Mouse (Mus musculus) retina, postnatal 1 day (tissue): Measurements from ENCODE around the gene Eml2.
A peak's percentile ranks its signal among the peaks of the same experiment; 100 is the strongest.
"Not testable (repeated sequence)": the region's sequence is repeated elsewhere in the genome, so short reads cannot be mapped to it uniquely, and the experiment has no call there.

Experiments used
- DNase-seq: peaks from one replicate; pipeline ENCODE4 v3.0.0-alpha.2; 2012

Gene Eml2

DNA sequence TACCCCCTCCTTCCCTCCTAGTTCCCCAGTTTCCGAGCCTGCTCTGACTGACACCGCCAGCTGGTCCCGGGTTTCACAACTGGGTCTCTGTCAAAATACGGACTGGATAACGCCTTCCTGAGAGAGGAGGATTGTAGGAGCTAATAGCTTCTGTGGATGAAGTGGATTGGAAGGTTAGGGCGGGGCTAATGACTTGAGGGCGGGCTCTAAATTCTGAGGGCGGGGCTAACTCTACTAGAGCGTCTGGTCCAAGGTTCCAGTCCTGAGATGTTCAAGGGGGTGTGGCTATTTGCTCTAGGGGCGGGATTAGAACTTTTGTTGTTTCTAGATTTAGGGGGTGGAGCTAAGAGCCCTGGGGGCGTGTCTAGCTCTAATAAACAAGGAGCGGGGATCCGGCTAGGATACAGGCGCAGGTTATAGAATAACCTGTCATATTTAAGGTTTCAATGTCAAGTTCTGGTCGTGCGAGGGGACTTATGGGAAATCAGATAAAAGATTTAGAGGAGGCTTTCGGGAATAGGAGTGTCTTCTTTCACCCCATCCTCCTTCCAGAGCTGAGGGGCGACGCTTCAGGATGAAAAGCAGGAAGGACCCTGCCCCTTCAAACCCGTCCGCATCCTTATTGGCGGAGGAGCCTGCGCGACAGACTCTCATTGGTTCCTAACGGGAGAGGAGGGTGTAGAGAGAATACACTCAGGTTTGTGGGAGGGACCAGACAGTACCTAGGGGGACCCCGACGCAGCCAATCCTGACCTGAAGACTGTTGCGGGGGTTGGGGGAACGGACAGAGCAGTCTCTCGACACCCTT lies at the start of gene Eml2:
Gene Eml2, plus strand, starts transcription at position 714 of the 808 bp plus-strand sequence.
- DNase-seq = peak; percentile 86

DNA sequence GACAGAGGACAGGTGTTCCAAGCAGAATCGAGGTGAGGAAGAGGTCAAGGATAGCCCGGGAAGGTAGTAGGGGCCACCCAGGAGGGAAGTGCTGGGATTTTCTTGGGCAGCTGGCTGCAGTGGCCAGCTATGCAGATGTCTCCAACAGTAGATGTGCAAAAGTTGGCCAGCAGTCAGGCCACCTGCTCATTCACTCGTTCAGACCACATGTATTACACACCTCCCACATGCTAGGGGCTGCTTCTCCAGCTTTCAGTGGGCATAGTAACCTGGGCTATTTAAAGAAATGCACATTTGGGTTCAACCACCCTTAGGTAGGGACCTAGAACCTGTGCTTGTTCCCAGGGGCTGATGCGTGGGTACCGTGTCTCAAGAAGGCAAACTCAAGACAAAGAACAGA lies 48.5 kb upstream of the Eml2 start:
- no peak for DNase-seq

DNA sequence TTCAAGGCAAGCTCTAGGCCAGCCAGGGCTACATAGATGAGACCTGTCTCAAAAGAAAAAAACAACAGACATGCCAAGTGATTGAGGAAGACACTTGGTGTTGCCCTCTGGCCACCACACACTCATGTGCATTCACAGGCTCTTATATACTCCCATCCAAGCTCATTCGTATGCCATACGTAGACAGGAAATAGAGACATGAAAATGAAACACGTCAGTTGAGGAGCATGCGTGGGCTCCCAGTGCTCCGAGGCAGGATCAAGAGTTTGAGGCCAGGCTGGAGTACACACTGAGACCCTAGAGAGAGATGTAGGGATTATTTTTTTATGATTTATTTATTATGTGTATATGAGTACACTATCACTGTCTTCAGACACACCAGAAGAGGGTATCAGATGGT lies 46.8 kb upstream of the Eml2 start:
- no peak for DNase-seq

DNA sequence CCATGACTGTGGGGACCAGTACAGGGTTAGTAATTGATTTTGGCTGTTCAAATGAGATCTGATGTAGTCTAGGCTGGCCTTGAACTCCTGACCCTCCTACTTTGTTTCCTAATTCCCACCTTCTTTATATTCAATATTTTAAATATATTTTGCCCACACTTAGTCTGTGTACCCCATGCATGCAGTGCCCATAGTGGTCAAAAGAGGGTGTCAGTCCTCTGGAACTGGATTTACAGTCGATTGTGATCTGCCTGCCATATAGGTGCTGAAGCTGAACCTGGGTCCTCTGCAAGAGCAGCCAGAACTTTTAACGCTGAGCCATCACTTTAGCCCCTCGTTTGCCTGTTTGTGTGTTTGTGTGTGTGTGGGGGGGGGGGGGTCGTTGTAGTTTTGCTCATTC lies 45.6 kb upstream of the Eml2 start:
- peak; percentile 16 for DNase-seq

DNA sequence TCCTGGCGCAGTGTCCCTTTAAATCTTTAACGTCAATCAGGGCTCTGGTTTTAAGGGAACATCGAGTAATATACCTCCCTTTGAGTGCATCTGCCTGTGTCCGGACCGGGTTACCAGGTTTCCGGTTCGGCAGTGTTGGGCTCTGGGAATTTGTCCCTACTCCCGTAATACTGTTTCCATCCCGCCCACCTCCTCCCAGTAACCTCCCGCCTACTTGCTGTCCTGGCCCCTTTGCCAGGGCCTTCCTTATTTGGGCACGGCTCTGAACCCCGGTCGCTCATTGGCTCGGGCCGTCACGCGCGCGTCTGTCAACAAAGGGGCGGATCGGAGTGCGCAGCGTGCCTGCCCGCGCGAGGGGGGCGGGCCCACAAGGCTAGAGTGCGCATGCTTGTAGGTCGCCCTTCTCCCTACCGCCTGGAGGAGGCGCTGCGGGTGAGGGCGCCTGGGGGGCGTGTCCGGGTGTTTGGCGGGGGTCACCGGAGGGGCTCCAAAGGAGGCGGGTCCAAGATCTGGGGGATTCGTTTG lies 44.8 kb upstream of the Eml2 start:
- peak; percentile 99 for DNase-seq

DNA sequence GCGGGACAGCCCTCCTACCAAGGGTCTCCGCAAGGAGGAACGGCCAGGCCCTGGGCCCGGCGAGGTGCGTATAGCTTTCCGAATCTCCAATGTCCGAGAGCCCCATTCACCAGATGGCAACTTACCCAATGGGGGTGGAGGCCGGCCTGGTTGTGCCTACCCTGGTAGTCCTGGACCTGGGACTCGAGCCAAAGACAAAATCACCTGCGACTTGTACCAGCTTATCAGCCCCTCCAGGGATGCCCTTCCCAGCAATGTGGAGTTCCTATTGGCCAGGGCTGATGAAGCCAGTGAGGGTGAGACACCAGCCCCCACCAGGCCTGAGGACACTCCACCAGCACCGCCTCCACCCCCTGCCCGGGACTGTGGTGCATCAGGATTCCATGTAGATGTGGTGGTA lies 40.1 kb upstream of the Eml2 start:
- no peak for DNase-seq

DNA sequence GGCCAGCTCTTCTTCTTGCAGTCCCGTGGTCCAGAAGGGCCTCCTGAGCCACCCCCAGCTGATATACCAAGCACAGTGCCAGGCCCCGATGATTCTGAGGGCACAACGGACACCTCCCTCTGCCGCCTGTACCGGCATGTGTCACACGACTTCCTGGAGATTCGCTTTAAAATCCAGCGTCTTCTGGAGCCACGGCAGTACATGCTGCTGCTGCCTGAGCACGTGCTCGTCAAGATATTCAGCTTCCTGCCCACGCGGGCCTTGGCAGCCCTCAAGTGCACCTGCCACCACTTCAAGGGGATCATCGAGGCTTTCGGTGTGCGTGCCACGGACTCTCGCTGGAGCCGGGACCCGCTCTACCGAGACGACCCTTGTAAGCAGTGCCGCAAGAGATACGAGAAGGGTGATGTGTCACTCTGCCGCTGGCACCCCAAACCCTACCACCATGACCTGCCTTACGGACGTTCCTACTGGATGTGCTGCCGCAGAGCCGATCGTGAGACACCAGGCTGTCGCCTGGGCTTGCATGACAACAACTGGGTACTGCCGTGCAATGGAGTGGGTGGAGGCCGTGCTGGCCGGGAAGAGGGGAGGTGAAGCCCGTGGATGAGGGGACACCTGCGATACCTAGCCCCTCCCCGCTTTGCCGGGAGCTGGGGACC lies 39.4 kb upstream of the Eml2 start:
- DNase-seq = no peak

DNA sequence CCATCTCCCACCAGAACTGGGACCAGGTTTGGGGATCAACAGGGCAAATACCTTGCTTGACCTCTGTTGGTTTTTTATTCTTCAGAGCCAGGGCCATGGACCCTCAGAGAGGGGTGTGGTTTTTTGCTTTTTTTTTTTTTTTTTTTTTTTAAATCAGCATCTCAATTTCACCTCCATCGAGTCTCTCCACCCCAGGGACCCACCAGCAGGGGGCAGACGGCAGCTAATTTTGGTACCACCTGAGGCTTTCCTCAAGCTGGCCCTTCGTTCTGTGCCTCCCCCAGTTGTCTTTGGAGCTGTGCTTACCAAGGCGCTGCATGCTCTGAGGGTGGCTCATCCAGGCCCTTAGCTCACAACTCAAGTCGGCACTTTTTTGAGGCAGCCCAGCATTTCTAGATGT lies 38.8 kb upstream of the Eml2 start:
- peak; percentile 58 for DNase-seq

DNA sequence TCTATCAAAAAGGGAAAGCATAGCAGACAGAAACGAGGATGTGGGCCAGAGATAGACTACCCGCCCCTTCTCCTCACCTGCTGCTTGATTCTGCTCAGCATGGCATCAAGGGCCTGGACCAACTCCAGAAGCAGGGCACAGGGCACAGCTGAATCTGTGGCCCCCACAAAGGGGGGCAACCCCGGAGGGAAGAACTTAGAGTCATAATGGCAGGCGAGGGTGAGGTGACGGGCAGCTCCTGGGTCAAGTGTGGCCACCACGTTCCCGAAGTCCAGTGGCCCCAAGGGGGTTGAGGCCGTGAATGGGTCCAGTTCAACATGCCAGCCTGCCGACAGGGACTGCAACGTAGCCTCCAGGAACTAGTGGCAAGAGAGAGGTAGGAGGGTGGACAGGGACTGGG lies 29.4 kb upstream of the Eml2 start:
- DNase-seq = no peak

DNA sequence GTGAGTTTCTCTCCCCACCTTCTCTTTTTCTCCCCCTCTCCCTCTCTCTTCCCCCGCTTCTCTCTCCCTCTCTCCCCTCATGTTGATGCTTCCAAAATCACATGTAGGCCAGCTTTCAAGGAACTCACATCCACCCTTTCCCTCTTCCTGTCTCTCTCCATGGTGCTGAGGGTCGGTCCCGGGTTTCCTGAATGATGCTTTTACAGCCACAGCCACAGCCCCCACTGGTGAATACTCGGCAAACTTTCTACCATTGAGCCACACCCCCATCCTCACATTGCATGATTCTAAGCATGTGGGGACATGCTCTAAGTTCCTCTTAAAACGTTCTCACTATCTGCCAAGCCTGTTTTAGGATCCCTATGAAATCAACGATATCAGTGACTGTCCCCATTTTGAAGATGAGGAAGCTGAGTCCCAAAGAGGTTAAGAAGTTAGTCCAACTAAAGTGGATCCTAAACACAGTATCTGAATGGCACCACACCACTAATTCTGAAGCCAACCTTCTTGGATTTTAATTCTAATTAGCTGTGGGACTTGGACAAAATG lies 28.6 kb upstream of the Eml2 start:
- no peak for DNase-seq

DNA sequence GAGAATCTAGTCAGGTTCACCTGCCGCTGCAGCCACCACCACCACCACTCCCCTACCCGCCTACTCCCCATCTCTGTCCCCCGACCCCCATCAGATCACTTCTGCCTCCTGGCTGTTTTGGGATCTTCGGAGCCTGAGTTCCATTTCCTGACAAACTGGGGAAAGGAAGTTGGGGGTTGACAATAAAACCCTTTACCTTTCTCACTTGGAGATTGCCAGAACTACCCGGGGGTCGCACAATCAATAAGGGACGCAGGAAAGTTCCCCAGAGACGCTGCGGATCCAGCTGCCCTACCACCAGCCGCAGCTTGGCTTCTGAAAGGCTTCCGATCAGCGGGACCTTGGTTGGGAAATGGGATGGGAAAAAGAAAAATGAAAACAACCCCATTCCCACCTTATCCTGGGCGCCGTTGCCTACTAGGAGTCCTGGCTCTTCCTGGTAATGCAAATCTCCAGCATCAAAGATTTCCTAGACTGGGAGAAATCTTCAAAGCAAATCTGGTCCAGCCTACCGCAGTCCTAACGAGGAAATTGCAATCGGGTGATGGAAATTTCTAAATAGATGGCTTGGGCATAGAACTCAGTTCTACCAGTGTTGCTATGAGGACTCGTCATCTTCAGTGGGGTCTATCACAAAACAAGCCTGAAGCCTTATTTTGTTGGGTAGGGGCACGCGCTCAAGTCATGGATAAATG lies 27.9 kb upstream of the Eml2 start:
- no peak for DNase-seq

DNA sequence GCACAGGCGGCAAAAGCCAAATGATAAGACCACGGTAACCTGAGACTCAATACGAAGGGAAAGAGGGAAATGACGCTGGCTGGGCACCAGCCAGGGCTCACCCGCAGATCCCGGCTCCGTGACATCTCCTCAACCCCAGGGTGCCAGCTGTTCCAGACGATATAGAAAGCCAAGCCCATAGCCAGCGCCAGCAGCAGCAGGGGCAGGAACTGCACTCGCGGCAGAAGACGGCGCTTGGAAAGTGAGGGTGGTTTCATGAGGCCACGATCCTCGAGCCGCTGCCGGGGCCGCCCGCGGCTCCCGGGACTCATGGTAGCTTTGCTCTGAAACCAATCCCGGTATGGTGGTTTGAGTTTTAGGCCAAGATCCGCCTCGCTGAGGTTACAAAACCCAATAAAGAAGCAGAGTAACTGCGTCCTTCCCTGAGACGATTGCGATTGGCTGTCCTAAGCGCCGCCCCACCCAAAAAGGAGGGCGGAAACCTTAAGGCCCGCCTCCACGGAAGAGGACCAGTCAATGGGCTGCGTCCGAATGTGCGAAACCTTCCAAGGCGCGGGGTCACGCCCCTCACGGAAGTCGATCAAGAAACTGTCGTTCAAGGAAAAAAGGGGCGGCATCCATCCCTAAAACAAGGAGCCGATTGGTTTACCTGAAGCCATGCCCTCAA lies 27.2 kb upstream of the Eml2 start, which contains the start of gene Qpctl:
Gene Qpctl, minus strand, starts transcription at position 417 of the 667 bp plus-strand sequence.
- DNase-seq = peak; percentile 100

DNA sequence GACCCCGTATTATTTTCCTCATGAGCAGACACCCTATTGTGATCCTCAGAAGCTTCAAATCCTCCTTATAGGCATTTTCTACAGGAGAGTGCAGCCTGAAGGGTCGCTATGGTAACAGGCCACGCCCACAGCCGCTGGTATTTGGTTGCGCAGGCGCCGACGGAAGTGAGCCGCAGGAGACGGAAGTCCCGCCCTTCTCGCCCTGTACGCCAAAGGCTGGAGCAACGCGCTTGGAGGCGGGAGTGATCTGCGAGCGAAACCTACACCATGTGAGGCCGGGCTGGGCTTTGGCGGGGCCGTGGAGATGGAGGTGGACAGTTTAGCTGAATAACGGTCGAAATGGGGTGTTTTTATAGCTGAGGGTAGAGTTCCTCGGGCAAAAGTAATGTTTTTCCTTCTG lies 26.6 kb upstream of the Eml2 start, which contains the start of gene Snrpd2:
Gene Snrpd2, plus strand, starts transcription at position 97 of the 400 bp plus-strand sequence.
- peak; percentile 97 for DNase-seq

DNA sequence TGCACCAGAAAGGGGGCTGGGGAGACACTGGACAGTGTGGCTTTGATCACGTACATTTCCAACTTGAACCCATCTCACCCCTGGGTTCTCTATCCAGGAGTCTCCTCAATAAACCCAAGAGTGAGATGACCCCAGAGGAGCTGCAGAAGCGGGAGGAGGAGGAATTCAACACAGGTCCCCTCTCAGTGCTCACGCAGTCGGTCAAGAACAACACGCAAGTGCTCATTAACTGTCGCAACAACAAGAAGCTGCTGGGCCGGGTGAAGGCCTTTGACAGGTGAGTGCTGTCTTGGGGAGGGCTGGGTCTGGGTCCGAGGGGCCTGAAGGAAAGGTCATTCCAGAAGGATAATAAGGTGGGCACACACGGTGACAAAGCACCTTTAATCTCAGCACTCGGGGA lies 25.1 kb upstream of the Eml2 start:
- DNase-seq = not testable (repeated sequence)

DNA sequence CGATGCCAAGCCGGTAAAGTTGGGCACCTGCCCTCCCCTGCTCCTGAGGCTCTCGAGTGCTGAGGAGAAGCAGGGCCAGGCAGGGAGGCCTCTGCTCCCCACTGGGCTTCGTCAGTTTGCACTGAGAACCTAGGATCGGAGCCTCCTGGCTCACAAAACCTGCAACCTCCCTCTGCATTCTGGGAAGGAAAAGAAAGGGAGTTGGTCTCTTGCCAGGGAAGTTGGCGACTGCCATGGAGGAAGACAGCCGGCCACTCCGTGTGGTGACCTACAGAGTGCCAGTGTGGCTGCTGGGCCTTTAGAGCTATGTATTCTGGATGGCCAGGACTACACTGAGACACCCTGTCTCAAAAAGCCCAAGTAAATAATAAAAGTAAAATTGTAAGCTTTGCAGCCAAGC lies 21.4 kb upstream of the Eml2 start:
- no peak for DNase-seq

DNA sequence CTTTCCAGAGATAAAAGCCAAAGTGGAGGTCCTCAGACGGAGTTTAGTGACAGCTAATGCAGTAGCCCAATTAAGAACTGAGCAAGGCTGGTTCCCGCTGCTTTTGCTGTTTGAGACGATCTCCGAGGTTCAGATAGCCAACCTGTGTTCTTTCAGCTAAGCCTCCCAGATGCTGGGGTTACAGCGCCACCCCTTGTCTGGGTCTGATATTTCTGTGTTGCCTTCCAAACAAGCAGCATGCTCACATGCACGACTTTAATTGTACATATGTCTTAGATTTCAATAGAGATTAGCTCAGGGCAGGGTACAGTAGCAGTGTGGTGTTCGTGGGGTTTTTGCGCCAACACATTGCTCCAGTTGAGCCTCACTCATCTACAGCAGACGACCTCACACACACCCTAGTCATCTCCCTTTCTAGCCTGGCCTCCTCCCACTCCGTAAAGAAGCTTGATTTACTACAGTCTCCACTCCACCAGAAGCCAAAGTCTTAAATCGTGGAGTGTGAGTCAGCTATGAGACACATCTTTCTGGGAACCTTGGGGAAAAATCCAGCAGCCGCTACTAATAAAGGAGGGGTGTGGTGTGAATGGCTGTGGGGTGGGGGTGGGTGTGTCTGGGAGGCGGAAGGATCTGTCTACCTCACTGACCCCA lies 20.3 kb upstream of the Eml2 start:
- no peak for DNase-seq

DNA sequence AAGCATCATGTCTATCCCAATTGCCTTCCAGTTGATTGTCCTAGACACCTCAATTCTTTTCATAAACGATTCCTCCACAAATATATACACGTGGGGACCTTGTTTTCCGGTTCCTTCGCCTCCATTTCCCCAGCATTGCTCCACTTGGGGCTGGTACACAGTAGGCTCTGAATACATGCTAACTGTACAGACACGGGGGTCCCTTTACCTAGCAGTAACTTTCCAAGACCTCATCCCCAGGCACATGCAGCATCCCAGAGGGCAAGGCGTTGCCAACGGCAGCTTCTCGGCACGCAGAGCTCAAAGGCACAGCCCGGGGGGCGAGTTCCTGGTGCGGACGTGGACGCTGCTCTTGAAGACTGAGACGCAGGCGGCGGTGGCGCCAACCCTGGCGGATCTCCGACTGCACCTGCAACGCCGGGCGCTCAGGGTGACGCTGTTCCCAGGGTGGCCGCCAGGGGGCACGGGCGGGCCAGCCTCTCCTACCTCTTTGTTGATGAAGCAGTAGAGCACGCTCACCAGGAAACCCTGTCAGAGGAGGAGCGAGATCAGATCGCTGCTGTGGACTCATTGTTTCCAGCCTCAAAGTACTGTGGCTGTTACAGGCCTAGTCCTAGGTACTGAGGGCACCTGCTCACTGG lies 18.9 kb upstream of the Eml2 start:
- DNase-seq = peak; percentile 91

DNA sequence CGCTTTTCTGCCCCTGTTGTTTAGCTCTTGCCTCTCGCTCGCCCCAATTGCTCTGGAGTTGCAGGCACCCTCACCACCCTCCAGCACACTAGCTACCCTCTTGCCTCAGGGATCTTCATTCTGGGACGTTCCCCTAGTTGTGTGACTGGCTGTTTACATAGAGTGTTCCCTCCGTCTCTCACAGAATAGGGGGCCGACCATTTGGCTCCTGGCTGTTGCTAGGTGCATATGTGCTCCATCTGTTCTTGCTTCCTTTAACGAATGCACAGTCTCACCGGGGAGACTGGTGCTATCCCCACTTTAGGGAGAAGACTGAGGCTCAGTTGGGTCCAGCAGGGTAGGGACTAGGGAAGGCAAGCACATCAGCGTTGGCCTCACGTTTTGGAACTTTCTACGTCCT lies 17.6 kb upstream of the Eml2 start:
- DNase-seq = no peak

DNA sequence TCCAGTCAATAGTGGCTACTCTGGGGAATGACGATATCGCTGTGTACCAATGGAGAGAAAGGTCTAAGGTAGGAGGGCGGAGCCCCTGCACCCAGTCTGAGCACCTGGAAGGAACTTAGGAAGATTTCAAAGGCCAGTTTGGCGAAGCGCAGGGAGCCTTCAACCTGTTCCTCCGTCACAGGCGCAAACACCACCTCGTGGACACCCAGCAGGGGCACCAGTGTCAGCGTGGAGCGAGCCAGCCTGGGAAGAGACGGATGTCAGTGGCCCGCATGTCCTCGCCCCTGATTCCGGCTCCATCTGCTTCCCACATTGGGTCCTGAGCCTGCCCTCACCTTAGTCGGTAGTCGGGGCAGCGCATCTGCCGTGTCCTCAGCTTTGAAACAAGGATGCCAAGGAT lies 16.8 kb upstream of the Eml2 start:
- DNase-seq = no peak

DNA sequence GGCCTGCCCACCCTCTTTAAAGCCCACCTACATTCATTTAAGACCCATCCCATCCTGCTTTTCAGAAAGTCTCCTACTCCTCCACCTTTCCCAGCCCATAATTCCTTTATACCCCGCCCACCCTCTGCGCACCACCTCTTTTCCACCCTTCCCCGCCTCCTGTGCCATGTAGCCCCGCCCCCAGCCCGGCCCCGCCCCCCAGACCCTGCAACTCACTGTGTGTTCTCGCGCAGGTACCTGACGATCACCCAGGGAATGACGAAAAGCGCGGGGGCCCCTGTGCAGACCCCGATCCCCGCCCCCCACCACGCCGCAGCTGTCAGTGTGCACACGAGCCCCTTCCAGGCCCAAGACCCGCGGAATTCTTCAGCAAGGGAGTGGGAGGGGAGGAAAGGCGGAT lies 16.1 kb upstream of the Eml2 start:
- DNase-seq = peak; percentile 67

DNA sequence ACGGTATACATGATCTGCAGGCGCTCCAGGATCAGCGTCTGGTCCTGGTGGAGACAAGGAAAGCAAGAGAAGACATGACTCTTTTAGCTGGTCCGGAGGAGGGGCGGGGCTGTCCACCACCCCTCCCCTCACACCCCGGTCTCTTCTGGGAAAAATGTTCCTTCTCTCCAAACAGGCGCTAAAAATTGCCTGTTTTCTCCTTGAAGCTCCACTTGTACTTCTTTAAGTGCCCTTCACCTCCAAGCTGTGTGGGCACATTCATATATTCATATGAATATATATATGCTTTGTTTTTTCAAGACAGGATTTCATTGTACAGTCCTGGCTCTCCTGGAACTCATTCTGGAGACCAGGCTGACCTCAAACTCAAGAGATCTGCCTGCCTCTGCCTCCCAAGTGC lies 13.3 kb upstream of the Eml2 start:
- no peak for DNase-seq

DNA sequence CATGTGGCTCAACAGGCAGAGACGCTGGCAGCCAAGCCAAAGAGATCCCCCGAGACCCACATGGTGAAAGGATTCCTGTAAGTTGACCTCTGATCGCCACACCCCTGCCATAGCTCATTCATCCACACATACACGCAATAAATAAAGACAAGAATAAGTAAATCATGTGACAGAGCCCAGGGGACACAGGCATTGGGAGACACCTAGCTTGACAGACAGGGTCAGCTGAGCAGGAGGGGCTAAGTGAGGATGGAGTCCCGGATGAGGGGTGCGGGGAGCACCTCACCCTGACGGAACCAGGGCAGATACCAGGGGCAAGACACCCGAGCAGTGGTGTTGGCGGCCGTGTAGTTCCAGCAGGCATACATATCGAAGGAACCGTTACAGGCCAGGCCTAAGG lies 12.5 kb upstream of the Eml2 start:
- no peak for DNase-seq
